Mouse (Mus musculus): Measurements from ENCODE around the gene Ergic1.

DNA sequence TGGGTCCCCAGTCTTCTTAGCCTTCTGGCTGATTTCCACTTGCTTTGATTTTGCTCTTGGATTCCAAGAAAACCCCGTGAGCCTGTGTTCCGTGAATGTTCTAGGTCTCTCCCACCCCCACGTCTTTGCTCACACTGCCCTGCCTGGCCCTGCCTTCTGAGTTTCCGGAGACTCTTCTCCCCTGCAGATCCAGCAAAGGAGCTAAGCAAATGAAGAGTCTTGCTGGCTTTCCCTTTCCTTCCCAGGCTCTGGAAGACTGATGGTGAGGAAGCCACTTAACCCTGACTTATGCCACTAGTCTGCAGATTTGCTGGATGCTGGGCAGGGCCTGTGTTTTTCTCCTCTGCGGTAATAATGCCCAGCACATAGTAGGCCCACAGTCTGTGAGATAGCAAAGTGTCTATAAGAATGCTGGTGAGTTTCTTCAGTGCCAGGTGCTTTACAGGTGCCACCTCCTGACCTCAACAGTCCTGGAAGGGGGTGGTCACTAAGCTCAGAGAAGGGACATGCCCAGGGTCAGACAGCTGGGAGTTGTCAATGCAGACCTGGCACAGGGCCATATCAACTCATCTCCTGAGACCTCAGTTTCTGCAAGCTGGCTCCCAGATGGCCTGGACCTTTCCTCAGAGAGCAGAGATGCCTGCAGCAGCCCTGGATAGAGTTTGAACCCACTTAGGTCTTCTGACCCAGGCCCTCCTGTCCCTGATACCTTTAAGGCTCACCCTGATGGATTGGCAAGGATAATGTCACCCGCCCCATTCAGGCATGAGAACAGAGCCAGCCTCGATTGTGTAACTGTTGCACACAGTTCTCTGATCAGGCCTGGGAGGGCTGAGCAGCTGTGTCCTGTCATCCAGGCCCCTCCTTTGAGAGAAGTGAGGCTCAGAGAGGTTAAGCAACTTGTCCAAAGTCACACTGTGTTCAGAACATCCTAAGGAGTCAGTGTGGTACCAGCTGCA lies 49.2 kb upstream of the Ergic1 start:
- no peak for TF ChIP-seq POLR2A (IDR thresholded peaks at IDR 0.05; ENCODE audit: low read depth, low read length)
- no peak for TF ChIP-seq CTCF (IDR thresholded peaks at IDR 0.05; ENCODE audit: extremely low read depth, insufficient read length, insufficient replicate concordance, low read depth, low read length)
